Mouse (Mus musculus): ENCODE measurements around the gene Pex16.
"Not testable (repeated sequence)": the region's sequence is repeated elsewhere in the genome, so short reads cannot be mapped to it uniquely, and the experiment has no call there.

Pex16 gene

DNA sequence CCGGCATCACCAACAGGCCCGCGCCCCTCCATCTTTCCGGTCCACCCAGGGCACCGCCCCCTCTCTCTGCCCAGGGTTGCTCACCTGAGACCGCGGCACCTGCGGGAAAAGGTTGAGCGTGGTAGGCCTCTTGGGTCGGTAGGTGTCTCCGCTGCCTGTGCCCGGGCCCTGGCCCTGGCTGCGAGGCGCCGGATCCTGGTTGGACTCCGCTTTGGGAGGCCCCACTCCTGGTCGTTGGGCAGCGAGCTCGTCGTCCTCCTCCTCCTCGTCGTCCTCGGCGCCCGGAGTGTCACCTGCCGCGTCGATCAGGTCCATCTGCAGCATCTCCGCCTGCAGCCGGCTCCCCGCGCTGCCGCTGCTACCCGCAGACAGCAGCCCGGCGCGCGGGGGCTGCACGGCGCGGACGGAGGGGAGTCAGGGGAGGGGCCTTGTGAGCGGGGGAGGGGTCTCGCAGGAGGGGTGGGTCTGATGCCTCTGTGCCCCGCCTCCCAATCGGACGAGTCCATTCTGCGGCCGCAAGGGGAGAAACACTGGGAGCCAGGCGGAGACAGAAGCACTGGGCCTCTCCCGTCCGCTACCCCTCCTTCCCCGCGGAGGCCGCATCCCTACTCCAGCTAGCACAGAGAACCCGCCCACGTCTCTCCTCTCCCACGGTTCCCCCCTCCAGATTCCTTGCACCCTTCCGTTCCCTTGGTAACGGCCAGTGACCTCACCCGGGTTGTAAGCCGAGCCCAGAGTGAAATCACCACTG lies 14.6 kb downstream of the Pex16 start:
- DNase-seq (ENCODE audit: low spot score), result peak; percentile 95

DNA sequence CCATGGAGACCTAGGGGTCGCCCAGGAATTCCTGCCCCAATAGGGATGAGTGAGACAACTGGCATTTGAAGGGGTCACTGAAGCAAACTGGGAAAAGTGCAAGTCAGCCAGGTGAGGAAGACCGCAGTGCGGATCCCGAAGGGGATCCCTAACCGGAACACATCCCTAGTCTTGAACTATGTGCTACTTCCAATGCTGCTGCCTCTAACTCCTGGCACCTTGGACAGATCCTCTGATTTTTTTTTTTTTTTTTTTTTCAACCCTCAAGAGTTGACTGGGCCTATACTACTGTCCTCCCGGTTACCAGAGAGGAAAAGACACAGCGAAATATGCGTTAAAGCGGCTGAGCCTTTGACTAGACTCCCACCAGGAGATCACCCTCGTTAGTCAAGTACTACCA lies 15.2 kb downstream of the Pex16 start:
- DNase-seq (ENCODE audit: low spot score), result no peak

DNA sequence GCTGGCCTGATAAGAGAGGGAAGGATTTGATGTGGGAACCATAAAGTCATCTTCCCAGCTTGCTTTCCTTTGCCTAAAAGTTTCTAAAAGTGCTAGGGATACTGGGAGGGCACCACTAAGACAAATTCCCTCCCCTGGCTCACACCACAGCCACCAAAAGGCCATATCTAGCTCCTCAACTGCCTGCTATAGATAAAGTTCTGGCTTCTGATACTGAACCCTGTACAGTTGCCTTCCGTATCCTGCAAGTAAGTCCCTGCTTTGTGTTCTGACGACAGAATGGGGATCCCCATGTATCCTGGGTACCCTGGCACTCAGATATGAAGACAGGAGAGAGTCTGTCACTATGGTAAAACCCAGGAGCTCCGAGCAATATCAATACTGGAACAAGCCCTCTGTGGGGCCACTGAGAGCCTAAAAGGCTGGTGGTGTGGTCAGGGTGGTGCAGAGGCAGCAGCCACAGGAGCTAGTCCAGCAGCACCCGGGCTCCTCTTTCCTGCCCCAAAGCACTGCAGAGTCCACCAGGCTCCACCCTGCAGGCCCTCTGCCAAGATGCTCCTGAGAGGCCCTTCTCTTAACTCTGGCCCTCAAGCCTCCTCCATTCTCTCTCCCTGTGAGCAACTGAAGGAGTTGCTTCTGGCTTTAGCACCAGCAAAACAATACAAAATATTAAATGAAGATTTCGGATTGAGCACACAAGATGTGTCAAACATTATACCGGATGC lies 15.9 kb downstream of the Pex16 start:
- DNase-seq (ENCODE audit: low spot score), result no peak

DNA sequence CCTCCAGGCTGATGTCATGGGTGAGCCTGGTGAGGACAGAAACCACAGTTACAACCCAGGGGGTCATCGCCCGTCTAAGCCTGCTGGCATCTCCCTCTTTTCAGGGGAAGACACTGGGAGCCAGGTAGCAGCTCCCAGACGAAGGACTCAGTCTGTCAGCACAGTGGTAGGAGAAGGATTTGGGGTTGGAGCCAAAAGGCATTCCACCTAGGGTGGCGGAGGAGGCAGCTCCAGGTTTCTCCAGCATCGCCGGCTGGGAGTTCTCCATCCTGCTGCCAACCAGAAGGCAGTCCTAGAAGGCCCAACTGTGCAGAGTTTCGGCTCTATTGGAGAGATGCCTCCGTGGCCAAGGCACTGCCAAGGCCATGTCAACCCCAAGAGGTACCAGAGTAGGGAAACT lies 16.6 kb downstream of the Pex16 start:
- no peak for DNase-seq (ENCODE audit: low spot score)

DNA sequence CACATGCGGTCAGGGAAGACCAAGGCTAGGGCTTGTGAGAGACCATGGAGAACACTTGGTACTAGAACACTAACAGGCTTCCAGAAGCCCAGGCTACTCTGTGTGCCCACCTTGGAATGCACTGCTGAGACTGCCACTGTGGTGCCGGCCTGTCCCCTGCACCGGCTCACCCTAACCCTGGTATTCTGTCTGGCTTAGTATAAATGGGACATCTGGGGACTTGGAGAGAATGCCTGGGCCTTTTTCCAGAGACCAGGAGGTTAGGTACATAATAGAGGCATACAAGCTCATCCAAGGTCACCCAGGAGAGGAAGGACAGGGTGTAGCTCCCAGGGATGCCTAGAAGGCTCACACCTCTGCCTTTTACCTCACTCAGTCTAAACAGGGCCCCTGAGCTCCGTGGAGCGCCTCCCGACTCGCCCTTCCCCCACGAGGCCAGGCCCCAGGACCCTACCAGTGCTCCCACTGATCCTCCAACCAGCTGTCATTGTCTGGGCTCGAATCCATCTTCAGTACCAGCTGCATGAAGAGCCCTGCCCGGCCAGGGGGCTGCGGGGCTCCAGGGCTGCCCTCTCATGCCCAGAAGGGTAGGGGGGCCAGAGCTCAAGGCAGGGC lies 17.3 kb downstream of the Pex16 start:
- DNase-seq (ENCODE audit: low spot score), result no peak

DNA sequence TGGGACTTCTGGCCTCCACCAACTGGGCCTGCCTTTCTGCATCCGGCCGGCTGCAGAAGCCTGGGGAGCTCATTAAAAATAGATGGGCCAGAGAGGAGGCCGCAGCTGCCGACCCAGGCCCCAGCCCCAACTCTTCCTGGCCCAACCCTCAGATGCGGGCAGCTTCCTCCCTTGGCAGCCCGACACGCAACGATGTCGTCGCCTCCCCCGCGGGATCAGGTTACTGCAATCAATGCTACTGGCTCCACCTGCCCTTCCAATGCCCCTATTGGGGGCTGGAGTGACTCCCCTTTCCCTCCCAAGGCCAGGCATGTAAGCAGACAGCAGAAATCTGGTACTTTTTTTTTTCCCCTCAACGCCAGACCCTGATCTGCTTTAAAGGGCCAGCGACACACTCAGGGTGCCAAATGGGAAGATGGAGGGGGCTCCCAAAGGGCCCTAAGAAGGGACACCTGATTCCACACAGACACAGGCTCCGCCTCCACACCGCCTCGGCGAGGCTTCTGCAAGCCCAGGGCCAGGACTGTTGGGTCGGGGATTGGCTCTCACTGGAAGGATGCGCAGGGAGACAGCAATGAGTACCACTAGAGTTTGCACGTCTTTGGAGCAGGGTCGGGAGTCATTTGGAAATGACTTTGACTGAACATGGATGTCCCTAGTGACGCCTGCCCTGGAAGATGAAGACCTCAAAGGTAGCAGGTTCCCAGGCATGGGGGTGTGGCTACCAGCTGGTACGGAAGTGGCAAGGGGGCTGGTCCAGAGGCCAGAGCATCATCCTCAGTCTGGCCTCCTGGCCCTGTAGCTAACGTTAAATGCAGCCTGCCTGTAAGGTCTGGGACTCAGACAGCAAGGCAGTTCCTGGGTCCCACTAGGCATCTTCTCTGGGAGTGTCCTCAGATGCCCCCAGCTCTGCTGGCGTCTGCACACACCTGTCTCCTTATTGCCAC lies 18.1 kb downstream of the Pex16 start:
- DNase-seq (ENCODE audit: low spot score), result no peak

DNA sequence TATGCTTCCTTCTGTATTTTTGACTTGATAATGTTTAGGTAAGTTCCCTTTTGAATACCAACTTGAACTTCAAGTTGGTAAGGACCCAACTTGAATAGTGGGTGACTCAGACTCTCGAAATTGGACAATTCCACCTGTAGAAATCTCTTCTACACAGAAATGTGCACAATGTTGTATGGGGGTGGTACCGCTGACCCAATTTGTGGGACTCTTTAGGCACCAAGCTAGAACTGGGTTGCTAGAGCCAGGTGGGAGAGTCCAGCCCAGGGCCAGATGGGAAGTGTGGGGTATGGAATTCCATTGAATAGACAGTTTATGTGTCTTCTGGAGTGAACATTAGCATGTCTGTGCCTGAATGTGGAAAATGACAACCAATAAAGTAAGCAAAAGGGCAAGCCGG lies 21.1 kb downstream of the Pex16 start:
- DNase-seq (ENCODE audit: low spot score), result no peak

DNA sequence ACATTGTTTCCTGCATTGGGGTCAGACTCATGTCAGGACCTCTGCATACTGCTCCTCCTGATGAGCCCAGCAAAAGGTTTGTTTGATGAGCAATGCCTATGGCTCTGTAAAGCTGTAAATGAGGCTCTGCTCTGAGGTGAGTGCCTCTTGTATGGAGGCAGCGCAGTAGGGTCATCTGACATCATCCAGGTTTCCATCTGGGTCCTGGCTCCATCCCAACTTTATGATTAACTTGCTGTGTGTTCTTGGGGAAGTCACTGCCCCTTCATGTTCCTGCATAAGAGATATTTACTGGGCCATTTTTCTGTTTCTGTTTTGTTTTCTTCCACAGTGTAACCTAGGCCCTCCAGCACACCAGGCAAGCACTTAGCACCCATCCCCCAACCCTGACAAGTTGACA lies 23.0 kb downstream of the Pex16 start:
- DNase-seq (ENCODE audit: low spot score), result no peak

DNA sequence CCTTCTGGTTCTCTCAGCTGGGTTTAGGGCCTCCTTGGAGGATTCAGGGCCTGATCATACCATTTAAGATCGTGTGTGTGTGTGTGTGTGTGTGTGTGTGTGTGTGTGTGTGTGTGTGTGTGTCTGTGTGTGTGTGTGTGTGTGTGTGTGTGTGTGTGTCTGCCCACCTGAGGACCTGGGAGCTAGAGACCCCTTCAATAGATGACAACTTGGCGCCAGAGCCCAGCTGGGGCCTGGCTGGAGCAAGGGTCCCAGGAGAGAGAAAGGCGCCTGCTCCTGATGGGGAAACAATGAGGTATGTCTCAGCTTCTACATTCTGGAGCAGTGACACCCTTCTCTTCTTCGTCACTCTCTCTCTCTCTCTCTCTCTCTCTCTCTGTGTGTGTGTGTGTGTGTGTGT lies 25.4 kb downstream of the Pex16 start:
- DNase-seq (ENCODE audit: low spot score), result not testable (repeated sequence)

DNA sequence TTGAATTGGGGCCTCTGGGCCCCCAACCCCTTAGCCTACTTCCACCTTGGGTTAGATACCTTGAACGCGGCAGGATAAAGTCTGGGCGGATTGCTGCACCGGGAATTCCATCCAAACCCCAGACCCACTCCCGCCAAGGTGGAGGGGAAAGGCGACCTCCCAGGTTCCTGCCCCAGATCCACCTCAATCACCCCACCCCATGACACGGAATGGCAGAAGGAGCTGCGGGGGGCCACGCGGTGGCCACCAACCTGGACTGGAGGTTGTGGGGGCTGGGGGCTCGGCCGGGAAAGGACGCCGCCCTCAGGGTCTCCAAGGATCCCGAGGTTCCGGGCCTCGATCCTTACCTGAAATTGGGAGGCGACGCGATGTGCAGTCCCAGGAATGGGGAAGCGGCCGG lies 26.2 kb downstream of the Pex16 start:
- no peak for DNase-seq (ENCODE audit: low spot score)

DNA sequence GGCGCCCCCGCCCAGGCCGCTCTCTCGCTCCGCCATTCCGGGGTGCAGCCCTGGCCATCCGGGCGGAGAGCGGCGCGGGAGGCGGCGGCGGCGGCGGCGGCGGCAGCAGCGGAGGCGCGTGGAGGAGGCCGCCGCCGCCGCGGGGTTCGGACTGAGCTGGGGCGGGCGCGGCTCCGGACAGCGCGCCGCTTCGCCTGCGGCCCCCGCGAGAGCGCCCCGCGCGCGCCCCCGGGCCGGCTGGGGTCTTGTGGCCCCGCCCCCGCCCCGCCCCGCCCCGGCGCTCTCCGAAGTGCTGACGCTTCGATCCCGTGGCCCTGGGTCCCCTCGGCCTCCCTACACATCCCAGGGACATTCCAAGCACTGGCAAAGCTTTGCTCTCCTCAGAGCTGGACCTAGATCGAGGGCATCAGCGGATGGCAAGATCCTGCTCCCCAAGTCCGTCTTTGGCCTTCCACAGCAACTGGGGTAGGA lies 26.6 kb downstream of the Pex16 start, which contains the start of gene Mapk8ip1:
Gene Mapk8ip1 (minus strand): TSS at position 173 of the 471 bp plus-strand sequence.
- no peak for DNase-seq (ENCODE audit: low spot score)

DNA sequence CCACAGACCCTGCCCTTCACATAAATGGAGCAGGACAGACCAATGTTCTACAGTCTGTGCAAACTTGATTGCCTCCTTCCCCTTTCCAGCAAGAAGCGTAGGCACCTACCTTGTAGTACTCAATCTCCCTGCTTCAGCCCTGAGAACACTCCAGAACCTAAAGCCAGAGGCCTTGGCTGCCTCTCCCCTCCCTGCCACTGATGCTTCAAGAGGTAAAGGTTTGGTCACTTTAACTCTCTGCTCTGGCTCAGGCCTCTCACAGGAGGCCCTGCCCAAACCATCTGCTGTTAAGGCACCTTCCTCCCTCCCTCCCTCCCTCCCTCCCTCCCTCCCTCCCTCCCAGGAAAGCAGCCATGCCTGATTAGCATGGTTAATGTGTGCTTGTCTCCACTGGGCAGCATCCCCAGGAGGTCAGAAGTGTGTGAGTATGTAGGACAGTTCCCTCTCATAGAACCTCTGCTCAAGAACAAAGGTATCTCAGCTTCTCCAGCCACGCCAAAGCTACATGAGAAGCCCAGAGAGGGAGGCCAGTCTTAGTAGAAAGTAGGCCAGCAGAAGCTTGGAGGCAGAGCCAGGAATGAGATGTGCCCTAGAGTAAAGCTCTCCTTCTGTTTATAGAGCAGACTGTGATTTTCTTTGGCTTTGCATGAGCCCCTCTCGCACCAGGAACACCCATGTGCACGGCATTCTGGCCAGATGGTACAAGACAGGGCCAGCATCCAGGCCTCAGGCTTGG lies 28.3 kb downstream of the Pex16 start:
- no peak for DNase-seq (ENCODE audit: low spot score)

DNA sequence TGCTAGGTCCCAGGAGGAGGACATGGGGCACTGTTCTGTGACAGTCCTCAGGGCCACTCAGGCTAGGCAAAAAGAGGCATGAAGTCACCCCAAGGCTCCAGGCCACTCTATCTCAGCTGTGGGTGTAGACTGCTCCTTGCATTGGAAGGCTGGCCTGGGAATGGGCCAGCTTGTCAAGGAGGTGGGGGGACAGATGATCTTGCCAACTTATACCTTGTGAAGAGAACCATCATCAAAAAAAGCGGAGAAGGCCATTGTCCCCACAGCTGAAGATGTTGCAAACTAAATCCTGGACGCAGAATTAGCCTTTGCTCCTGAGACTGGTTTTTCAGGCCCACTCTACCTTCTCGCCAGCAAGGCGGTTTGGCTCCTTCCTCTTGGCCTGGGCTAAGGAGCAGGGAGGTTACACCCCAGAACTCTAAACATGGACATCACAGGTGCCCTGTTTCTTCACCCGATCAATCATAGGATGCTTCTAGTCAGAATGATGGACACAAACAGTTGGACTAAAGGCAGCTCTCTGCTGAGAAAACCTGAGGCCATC lies 29.4 kb downstream of the Pex16 start:
- DNase-seq (ENCODE audit: low spot score), result no peak

DNA sequence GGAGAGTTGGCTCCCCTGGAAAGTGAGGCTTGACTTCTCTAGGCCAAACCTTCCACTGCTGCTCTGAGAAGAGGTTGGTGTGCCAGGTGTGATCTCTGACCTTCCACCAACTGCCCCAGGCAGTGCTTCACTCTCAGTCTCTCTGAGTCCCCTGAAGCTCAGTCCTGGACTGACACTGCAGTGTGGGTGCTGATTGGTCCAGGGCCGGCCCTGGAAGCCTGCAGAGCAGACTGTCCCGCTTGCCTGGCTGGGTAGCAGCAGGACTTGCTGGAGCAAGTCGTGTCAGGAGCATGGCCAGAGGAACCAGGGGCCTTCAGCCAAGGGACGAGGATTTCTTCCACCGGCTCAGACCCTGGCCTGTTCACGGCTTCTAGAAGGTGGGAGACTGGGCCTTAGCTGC lies 30.3 kb downstream of the Pex16 start:
- DNase-seq (ENCODE audit: low spot score), result no peak

DNA sequence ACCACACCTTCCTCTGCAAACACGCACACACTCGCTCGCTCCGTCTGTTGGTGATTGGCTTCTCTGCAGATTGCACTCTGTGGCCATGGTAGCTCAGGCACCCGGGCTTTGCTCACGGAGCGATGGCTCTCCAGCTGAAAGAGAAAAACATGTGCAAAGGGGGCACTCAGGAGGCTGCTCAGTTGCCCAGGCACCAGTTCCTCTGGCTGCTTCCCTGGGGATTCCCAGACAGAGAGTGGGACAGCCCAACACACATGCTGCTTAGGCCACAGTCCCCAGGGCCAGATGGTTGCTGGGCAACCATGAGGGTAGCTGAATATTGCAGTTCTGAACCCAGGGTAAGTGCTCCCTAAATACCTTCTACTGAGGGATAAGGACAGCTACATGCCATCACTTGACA lies 31.2 kb downstream of the Pex16 start:
- DNase-seq (ENCODE audit: low spot score), result no peak

DNA sequence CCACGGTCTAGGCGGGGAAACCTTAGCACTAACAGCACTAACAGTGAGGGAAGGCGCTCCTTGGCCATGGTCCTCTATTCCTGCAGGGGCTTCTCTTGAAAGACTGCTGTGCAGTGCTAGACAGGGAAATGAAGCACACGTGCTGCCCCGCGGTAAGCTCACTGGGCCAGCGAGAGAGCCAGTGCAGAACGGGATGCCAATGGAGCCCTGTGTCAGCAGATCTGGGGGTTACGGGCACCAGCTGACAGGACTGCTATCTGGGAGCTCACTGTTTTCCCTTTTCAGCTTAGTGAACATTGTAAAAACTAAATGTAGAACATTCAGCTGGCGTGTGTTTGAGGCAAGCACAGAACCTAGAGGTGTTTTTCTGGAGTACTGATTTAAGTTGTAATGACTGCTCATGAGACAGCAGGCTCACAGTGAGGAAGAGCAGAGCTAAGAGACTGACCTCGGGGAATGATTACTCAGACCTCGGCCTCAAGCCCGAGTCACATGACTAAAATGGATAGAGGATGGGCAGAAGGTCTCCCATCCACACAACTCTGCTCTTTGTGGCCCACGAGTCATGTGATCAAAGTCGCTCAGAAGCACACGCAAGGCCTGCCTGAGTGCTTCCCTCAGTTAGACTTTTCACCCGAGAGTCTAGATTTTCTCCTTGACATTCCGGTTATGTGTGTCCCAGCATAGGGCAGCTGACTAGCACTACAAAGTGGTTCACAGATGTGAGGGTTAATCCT lies 34.0 kb downstream of the Pex16 start:
- DNase-seq (ENCODE audit: low spot score), result no peak

DNA sequence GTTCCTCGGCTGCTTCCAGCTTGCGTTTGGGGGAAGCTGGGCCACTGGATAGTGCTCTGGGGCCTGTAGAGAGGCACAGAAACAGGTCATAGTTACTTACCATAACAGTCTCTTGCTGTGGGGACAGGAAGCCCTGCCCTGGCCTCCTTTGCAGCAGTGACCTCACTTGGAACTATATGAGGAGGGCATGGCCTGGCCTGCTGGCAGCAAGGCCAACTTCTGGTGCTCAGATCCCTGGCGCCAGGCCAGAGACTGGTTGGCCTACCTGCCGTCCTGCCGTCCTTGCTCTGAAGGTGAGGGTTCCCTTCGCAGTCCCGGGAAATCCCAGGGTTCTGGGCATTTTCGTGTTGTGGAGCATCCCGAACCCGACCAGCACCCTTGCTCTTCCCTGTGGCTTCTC lies 37.2 kb downstream of the Pex16 start:
- no peak for DNase-seq (ENCODE audit: low spot score)

DNA sequence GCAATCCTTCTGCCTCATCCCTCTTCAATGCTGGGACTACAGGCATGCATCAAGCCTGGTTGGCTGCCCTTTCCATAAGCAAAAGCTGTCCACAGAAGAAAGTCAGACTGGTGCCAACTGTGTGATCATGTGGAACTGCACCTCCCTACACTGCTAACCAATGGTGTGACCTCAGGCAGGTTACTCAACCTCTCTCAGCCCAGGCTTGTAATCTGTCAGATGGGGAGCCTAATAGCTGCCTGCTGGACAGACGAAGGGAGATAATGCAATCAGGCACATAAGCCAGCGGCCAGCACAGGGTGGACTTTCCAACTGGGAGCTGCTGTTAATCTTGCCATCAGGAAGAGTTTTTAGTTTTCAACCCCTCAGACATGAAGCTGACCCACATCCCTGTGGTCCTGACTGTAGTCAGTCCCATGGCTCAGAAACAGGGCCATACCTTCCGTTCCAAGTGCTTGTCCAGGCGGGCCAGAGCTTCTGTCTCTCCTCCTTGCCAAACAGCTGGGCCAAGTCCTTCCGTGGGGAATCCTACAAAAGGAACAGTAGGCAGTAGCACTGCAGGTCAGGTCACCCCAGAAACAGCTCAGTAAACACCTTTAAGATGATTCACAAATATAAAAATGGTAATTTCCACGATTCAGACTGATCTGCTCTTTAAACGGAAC lies 47.4 kb downstream of the Pex16 start:
- DNase-seq (ENCODE audit: low spot score), result no peak

DNA sequence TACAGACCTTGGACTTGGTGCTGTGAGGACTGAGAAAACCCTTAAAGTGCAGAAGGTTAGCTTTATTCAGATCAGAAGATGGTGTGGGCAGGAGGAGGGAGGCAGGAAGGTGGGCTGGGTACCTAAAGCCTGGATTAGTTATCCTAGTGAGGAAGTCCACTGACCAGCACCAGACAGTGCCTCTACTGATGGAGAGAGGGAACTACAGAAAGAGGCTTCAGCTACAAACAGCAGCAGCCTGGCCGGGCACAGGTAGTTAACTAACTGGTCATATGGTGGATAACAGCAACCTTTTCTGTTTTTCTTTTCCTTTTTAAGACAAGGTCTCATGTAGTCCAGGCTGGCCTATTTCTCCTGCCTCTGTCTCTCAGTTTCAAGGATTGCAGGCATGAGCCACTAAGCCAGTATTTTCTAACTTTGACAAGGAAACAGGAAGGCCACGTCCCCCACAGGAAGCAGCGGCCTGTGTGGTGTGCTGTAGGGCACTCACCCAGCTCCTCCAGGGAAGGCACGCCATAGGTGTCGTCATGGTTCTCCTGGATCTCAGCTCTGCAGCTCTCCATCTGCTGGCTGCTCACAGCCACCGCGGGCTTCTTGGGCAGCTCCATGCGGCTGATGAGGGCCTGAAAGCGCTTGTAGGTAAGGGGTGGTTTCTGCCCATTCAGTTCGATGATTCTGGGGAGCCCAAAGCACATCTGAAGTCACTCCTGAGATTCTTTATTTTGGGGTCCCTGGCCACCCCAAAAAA lies 48.1 kb downstream of the Pex16 start:
- DNase-seq (ENCODE audit: low spot score), result no peak

All from left cerebral cortex, adult 11 months (tissue).